Mouse (Mus musculus): ENCODE data around the gene Tada2a. TPM values are rescaled to one million over a fixed set of nuclear protein-coding genes. Genes with fewer than 3 reads are reported as not detected.

Gene Tada2a
- total RNA-seq, 2 experiments from 2014 or later: 5.9 to 8.2 TPM

Other genes with a start within 250 kb of the Tada2a start
- 10 to 100 TPM; 10.9 to 12.6 TPM for gene Ddx52, start 187.5 kb downstream of the Tada2a start, total RNA-seq (2021)
- gene Synrg, start 165.2 kb downstream of the Tada2a start, total RNA-seq (2021): 10 to 100 TPM; 26.1 to 26.6 TPM
- gene Dusp14, start 60.3 kb downstream of the Tada2a start, total RNA-seq (2021): under 1 TPM; 0.50 to 0.73 TPM
- gene Acaca, start 72 bp upstream of the Tada2a start, total RNA-seq (2021): 10 to 100 TPM; 13.6 to 26.1 TPM
- not detected for gene Gm11437, start 37.9 kb upstream of the Tada2a start, total RNA-seq (2021)